Mouse (Mus musculus) heart, postnatal 0 days (tissue): Measurements from ENCODE around the gene Ctnnd1.

Experiments
- CTCF ChIP-seq: IDR thresholded peaks from 2 replicates; pipeline ENCODE4 v1.5.1; 2016; ENCODE audit warnings: antibody characterized with exemption, control low read depth, low read depth
- EP300 ChIP-seq: IDR thresholded peaks from 2 replicates; pipeline ENCODE4 v1.6.1; 2016; ENCODE audit warnings: antibody characterized with exemption, low read depth

GRCm38 (mm10) chr2:84551390-84552100, 99.0 kb downstream of the Ctnnd1 start:
- no peak for TF ChIP-seq CTCF
- no peak for TF ChIP-seq EP300
